Mouse (Mus musculus) brain, embryonic 18.5 days (tissue): ENCODE results near the gene Eri2.
"Not testable (repeated sequence)": the region's sequence is repeated elsewhere in the genome, so short reads cannot be mapped to it uniquely, and the experiment has no call there.

Source experiments
- DNase-seq: peaks from one replicate; pipeline ENCODE4 v3.0.0-alpha.2; 2012; ENCODE audit warnings: low read depth, low spot score

Eri2 gene

GRCm38 (mm10) chr7:119739798-119740468, 53.9 kb downstream of the Eri2 start:
- not testable (repeated sequence) for DNase-seq

GRCm38 (mm10) chr7:119738877-119739276, 55.0 kb downstream of the Eri2 start:
- no peak for DNase-seq

- not testable (repeated sequence) for DNase-seq
Measured at GRCm38 (mm10) chr7:119731262-119731661, 62.6 kb downstream of the Eri2 start.

- DNase-seq: no peak
Measured at GRCm38 (mm10) chr7:119727621-119728020, 66.2 kb downstream of the Eri2 start.

GRCm38 (mm10) chr7:119720947-119721310, 72.9 kb downstream of the Eri2 start:
- no peak for DNase-seq

- DNase-seq: peak; percentile 82
Measured at GRCm38 (mm10) chr7:119720253-119720946, 73.5 kb downstream of the Eri2 start, which contains the start of gene Thumpd1. TSS of gene Thumpd1 (minus strand) at chr7:119720798.
